In genomic region chr11:34344310-34344709, GRCm38 (mm10) we compare ENCODE assay signal across 12 mouse cellular contexts. TPM values are rescaled to one million over a fixed set of nuclear protein-coding genes. Genes with fewer than 3 reads are reported as not detected.
DNase-seq lines count a peak whose midpoint lies in the region; ATAC-seq and TF ChIP-seq lines count a peak whose summit lies in the region.
"Had no signal": no experiment of that assay in that cellular context is flagged by ENCODE, and none has a peak within 500 bp of the region (broad histone marks: within the 10 kb centered on the region; RNA-seq: fewer than 3 reads in every experiment).

No protein-coding gene starts in this region.

- TF ChIP-seq CTCF in CH12.LX (conservative IDR thresholded peaks at IDR 0.05 in 1 of 2, IDR thresholded peaks at IDR 0.05 in 1 of 2; ENCODE audit: low read depth in 2 of 2, low read length in 2 of 2): no peak
- TF ChIP-seq CTCF in gastrocnemius, adult 2 months (IDR thresholded peaks at IDR 0.05): no peak

- 0 out of 2 replicates have a peak, but pooled peaks have one; percentile 21 for ATAC-seq in heart, embryonic 16.5 days (replicated peaks; ENCODE audit: extremely low read depth, insufficient read depth, low FRiP score)
- ATAC-seq in hindbrain, embryonic 13.5 days (ENCODE audit: low FRiP score): peak; percentile 76
- ATAC-seq: lung, postnatal 0 days had no signal

- H3K27me3 ChIP-seq in heart, embryonic 16.5 days (ENCODE audit: control insufficient read depth, insufficient read depth, low read length): no peaks in the 10 kb centered on the region
- no peaks in the 10 kb centered on the region for H3K27me3 ChIP-seq in CH12.LX (replicated peaks)
- no peaks in the 10 kb centered on the region for H3K27me3 ChIP-seq in hindbrain, embryonic 13.5 days

- H3K36me3 ChIP-seq in heart, embryonic 16.5 days (ENCODE audit: control insufficient read depth, insufficient read depth): no peaks in the 10 kb centered on the region
- peaks cover 16 to 66% of the 10 kb centered on the region in 2 experiments for H3K36me3 ChIP-seq in CH12.LX (replicated peaks in 1 of 2; ENCODE audit: control insufficient read depth in 1 of 2, insufficient read depth in 1 of 2, low read length in 1 of 2)
- H3K36me3 ChIP-seq in hindbrain, embryonic 13.5 days: no peaks in the 10 kb centered on the region

- TF ChIP-seq POLR2A in CH12.LX (IDR thresholded peaks at IDR 0.05; ENCODE audit: low read depth, low read length): no peak

- no peak overlapping the region for H3K4me3 ChIP-seq in heart, embryonic 16.5 days (ENCODE audit: low read length)
- peak overlapping the region in 1 of 3 experiments; percentile 5 for H3K4me3 ChIP-seq in CH12.LX (replicated peaks in 1 of 3; ENCODE audit: low read depth in 2 of 3, low read length in 2 of 3, poor library complexity in 1 of 3)
- H3K4me3 ChIP-seq in hindbrain, embryonic 13.5 days: no peak overlapping the region
- no peak overlapping the region for H3K4me3 ChIP-seq in gastrocnemius, adult 2 months
- H3K4me3 ChIP-seq: myocyte had no signal

- intact Hi-C loops in heart, postnatal 10 days (cut with DNase I): no loop called here
- intact Hi-C loops in gastrocnemius, adult 2 months (cut with DNase I): no loop called here

- no peaks in the 10 kb centered on the region for H3K79me2 ChIP-seq in CH12.LX (replicated peaks; ENCODE audit: control insufficient read depth, extremely low read depth, insufficient read depth, poor library complexity, severe bottlenecking)

- H3K4me1 ChIP-seq in heart, embryonic 16.5 days (ENCODE audit: control insufficient read depth, insufficient read depth, low read length): peaks cover 8% of the 10 kb centered on the region; the same call in 1 of the 2 replicates
- H3K4me1 ChIP-seq in CH12.LX (ENCODE audit: control insufficient read depth in 1 of 2, insufficient read depth in 2 of 2): peaks cover 27 to 82% of the 10 kb centered on the region in 2 experiments
- peaks cover 40% of the 10 kb centered on the region for H3K4me1 ChIP-seq in hindbrain, embryonic 13.5 days (replicated peaks)

- no peak for TF ChIP-seq EP300 in CH12.LX (IDR thresholded peaks at IDR 0.05; ENCODE audit: low read length)

- in situ Hi-C loops in CH12.LX (cut with MboI; ENCODE audit: low pct_ligation_motif_present, low pct_unique_long_range_greater_than_20kb, low sequenced_read_pairs): no loop called here

- H3K9me3 ChIP-seq in heart, embryonic 16.5 days (replicated peaks; ENCODE audit: control insufficient read depth, low read length): no peaks in the 10 kb centered on the region
- H3K9me3 ChIP-seq in CH12.LX (replicated peaks; ENCODE audit: low read length): no peaks in the 10 kb centered on the region
- H3K9me3 ChIP-seq in hindbrain, embryonic 13.5 days: no peaks in the 10 kb centered on the region

- DNase-seq in adrenal gland, adult 2 months: peak; percentile 26
- no peak for DNase-seq in adrenal gland, postnatal 4 days (ENCODE audit: low spot score in 2 of 2)
- no peak for DNase-seq in heart, postnatal 10 days
- DNase-seq in CH12.LX (ENCODE audit: extremely low read depth): peak; percentile 68
- no peak for DNase-seq in thymus, adult 18-20 months
- DNase-seq in gastrocnemius, adult 2 months: no peak
- DNase-seq: heart, adult 18-20 months; kidney, adult 9 months had no signal

- WGBS in heart, embryonic 16.5 days: 43% methylated on average over 5 of the region's 5 CpGs
- WGBS in hindbrain, embryonic 13.5 days: 46% methylated on average over 5 of the region's 5 CpGs

- no peak overlapping the region for H3K9ac ChIP-seq in heart, embryonic 16.5 days (ENCODE audit: low read length)
- no peak overlapping the region for H3K9ac ChIP-seq in CH12.LX (ENCODE audit: insufficient read depth, low read depth)
- H3K9ac ChIP-seq in hindbrain, embryonic 13.5 days: no peak overlapping the region

- dilution Hi-C loops in CH12.LX (cut with MboI; ENCODE audit: extremely low pct_ligation_motif_present, extremely low pct_unique_long_range_greater_than_20kb, low sequenced_read_pairs): no loop called here

- no peak for TF ChIP-seq RAD21 in CH12.LX (IDR thresholded peaks at IDR 0.05; ENCODE audit: low read depth, low read length)

- peak overlapping the region; percentile 64 for H3K27ac ChIP-seq in heart, embryonic 16.5 days (ENCODE audit: low read length)
- H3K27ac ChIP-seq in CH12.LX (ENCODE audit: insufficient read depth, low read depth): no peak overlapping the region
- H3K27ac ChIP-seq in hindbrain, embryonic 13.5 days: peak overlapping the region; percentile 76
- no peak overlapping the region for H3K27ac ChIP-seq in gastrocnemius, adult 2 months

- no peak overlapping the region; the same call in 1 of the 2 replicates for H3K4me2 ChIP-seq in heart, embryonic 16.5 days (ENCODE audit: low read depth, low read length)
- peak overlapping the region; percentile 12 for H3K4me2 ChIP-seq in CH12.LX (ENCODE audit: insufficient read depth, low read depth, poor library complexity, severe bottlenecking)
- no peak overlapping the region for H3K4me2 ChIP-seq in hindbrain, embryonic 13.5 days

TF ChIP-seq in CH12.LX, 34 proteins besides CTCF, POLR2A, EP300 and RAD21:
- TF ChIP-seq TBP (conservative IDR thresholded peaks at IDR 0.05; ENCODE audit: low read depth, low read length): no peak
- TF ChIP-seq ZNF384 (IDR thresholded peaks at IDR 0.05; ENCODE audit: low read depth, low read length): no peak
- TF ChIP-seq UBTF (IDR thresholded peaks at IDR 0.05; ENCODE audit: low read depth, low read length): no peak
- no peak for TF ChIP-seq ELF1 (IDR thresholded peaks at IDR 0.05; ENCODE audit: low read depth, low read length)
- no peak for TF ChIP-seq E2F4 (IDR thresholded peaks at IDR 0.05; ENCODE audit: insufficient replicate concordance, low read depth, low read length)
- TF ChIP-seq CHD1 (IDR thresholded peaks at IDR 0.05; ENCODE audit: low read depth, low read length): no peak
- TF ChIP-seq ETS1 (conservative IDR thresholded peaks at IDR 0.05; ENCODE audit: low read depth, low read length): no peak
- TF ChIP-seq TCF12 (IDR thresholded peaks at IDR 0.05; ENCODE audit: low read depth, low read length): no peak

RNA-seq across cellular contexts. Expression of gene Fam196b, which starts 29.7 kb away (rescaled TPM):
- total RNA-seq in adrenal gland, adult 2 months (2021): under 1 TPM in 1 of 2 experiments, not detected in 1; 0.17 TPM
- polyA plus RNA-seq in adrenal gland, adult 2 months (2012; rRNA removed): 0.02 and 0.04 TPM in 2 replicates
- under 1 TPM; 0.11 to 0.14 TPM for total RNA-seq in adrenal gland, postnatal 4 days (2021)
- 0.16 and 0.20 TPM in 2 replicates for polyA plus RNA-seq in heart, embryonic 16.5 days (2015; fragmentation: Nextera tagmentation; extraction: Ambion mirVana)
- total RNA-seq in heart, postnatal 10 days (2021): not detected
- total RNA-seq in CH12.LX (2012; rRNA removed) (0.38 and 0.42 TPM in 2 replicates), CH12.LX (2014; rRNA removed) (not detected in 2 replicates)
- 0.13 and 0.14 TPM in 2 replicates for polyA plus RNA-seq in CH12.LX (2012; ENCODE audit: insufficient read length, low read depth)
- polyA plus RNA-seq in hindbrain, embryonic 13.5 days (2015; fragmentation: Nextera tagmentation; extraction: Ambion mirVana): 3.5 and 3.8 TPM in 2 replicates
- total RNA-seq in gastrocnemius, adult 2 months (2021): 1 to 10 TPM in 1 of 2 experiments, under 1 TPM in 1; 0.31 to 1.2 TPM
- total RNA-seq: heart, adult 18-20 months had no signal
- polyA plus RNA-seq: myocyte had no signal

Comparison
In these comparisons a context has a peak if more than half of its experiments do, and no peak if none do; other contexts are left out.
1. DNase-seq: peak in adrenal gland, adult 2 months (single experiment) and CH12.LX (single experiment); none in adrenal gland, postnatal 4 days (0 of 2), heart, postnatal 10 days (0 of 2), thymus, adult 18-20 months (0 of 2) and gastrocnemius, adult 2 months (single experiment).
2. H3K27ac ChIP-seq: peak in heart, embryonic 16.5 days (single experiment) and hindbrain, embryonic 13.5 days (single experiment); none in CH12.LX (single experiment) and gastrocnemius, adult 2 months (single experiment).